Mouse (Mus musculus): ENCODE measurements around the gene Spag16.

Spag16 gene

DNA sequence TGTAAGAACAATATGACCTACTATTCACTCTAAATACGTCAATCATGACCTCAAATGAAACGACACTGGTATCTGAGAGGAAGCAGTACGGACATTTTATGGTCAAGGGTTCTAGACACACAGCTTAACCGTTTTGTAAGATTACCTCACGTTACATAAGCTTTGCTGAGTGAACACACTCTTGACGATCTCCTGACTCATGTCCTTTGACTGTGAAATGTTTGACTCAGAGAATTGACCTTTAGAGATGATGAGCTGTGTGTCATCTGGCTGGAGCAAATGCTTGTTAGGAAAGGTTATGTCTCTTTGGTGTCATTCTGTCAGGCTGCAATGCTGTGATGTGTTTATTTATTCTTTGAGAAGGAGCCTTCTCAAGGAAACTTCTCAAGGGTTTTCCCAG is 252.0 kb downstream of the Spag16 start:
- in situ Hi-C loops (cut with MboI; ENCODE audit: unreplicated experiment in 2 of 2), result no loop called here

DNA sequence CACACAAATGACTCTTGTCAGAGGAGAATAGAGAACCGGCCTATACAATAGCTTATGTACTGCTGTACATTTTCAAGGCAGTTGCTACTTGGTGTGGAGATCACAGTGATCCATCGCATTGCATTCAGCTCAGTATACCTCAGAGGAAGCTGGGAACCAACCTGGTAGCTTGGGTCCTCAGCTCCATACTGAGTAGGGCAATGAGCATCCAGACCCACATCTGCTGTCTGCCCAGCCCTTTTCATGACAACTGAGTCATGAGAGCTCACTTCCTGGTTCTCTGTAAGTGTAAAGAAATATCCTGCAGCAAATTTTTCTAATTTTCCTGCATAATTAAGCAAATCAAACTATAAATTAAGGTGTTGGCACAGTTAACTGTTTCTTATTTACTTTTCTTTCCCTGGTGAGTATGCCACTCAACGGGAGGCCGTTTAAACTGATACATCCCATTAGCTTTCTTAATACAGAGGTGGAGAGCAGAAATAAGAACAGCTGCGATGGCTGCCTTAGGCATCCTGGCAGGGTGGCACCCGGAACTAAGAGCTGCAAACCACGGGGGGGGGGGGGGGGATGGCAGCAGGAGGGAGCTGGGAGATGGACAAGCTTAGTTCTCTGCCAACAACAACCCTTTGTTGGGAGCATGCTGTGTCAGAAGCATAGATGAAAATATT is 255.6 kb downstream of the Spag16 start:
- in situ Hi-C loops (cut with MboI; ENCODE audit: unreplicated experiment in 2 of 2), result no loop called here

DNA sequence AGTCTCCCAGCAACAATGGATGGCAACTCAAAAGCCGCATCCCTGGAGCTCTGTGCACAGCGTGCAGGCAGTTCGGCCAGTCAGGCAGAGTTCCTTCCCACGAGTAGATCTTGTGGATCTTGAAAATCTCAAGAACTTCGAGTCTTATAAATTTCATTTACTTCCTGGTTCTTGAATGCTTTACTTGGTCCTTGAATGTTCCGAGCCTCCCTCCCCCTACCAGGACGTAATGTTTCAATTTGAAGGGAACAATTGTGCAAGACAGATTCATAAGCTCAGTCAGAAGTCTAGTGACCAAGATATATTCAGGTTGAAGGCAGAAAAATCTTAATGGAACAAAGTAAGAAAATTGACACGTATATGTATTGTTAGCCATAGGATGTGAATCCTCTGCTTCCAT is 277.9 kb downstream of the Spag16 start:
- in situ Hi-C loops (cut with MboI; ENCODE audit: unreplicated experiment in 2 of 2), result loop anchor here in 1 of 2 experiments (25.0 kb wide), 1 partner anchor 2008 kb away; no protein-coding TSS in a partner anchor

DNA sequence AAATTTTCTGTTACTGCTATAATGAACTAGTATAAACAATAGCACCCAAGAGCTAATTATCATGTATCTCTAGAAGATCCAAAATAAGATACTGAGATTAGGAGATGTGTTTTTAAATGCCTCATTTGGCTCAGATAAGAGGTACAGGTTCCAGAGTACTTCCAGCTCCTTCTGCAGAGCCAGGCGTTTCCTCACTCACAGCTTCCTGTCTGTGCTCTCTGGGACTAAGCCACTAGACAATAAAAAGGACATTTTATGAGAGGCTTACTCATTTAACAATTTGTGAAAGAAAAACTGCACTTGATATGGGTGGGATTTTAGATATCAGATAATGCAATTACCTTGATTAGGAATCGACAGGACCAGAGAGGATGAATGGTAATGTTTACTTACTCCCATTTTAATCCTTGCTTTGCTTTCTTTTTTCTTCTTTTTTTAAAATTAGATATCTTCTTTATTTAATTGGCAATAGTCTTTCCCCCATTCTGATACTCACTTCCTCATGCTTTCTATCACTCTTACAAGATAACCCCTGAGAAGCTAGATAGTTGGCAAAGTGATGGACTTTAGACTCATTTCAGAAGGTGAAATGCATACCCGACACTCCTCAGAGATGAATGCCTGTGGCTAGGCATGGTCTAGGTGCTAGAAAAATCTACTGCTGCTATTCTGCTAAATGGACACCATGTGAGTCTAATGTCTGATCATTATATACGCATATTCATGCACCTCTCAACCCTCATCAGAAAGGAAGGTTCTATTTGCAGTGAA is 289.6 kb downstream of the Spag16 start:
- in situ Hi-C loops (cut with MboI; ENCODE audit: unreplicated experiment in 2 of 2), result loop anchor here in 1 of 2 experiments (25.0 kb wide), 1 partner anchor 1996 kb away; no protein-coding TSS in a partner anchor

DNA sequence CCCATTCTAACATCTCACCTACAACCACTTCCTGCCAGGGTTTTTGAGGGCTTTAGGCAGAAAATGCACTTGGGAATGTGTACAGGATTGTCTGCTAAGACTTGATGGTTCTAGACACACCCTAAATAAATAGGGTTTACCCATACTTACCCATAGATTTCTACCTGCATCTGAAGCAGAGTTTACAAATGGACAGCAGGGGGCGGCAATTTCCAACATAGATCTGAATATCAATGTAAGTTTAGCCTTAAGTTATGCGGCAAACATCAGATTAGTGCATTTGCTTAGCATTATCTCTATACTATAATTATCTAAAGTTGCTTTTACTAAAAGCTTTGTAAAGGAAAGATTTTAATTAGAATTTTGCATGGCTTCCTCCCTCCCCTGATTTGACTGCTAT is 301.3 kb downstream of the Spag16 start:
- in situ Hi-C loops (cut with MboI; ENCODE audit: unreplicated experiment in 2 of 2), result no loop called here

DNA sequence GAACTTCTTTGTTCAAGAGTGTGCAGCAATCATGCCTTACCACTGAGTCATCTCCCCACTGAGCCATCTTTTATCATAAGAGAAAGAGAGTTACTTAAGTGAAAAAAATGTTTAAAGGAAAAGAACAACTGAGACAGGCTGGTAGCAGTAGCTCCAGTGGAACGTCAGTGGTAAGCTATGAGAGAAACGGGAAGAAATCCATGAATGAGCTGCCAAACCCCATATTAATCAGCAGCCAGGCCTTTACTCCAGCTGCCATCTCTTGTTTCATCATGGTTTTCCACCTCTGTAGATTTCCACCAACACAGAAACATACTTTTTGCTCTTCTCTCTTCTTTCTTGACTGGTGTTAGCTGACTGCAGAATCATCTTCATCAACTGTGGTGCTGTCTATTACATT is 308.8 kb downstream of the Spag16 start:
- in situ Hi-C loops (cut with MboI; ENCODE audit: unreplicated experiment in 2 of 2), result no loop called here

DNA sequence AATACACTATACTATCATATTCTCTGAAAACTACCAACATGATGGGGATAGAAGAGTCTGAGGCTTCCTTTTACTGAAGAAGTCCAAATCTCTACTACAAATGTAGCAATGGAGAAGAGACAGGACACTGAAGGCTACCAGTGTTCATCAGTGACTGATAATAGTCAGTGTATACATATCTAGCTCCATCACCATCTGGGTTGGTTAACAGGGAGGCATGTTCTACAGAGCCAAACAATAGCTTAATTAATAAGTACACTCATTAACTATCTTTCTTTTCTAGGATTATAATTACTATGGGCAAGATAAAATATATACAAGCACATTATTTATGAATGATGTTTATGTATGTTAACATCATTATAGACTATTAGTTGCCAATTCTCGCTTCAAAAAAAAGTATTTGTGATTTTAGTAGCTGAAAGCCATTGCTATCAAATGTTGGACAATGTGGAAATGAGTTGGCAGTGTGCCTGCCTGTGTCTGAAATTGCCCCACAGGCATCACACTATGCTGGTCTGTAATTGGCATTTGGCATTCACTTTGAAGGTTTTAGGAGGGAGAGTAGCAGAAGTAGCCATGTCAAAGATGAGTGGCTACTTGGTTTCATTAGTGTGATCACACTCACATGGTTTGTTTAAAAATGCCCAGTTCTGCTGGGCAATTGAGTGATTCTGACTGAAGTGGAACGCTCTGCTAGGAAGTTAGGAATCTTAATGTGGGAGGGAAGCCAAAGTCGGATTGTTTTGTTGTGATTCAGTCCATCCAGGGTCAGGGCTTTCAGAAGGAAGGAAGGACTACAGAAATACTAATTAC is 338.8 kb downstream of the Spag16 start:
- in situ Hi-C loops (cut with MboI; ENCODE audit: unreplicated experiment in 2 of 2), result no loop called here

DNA sequence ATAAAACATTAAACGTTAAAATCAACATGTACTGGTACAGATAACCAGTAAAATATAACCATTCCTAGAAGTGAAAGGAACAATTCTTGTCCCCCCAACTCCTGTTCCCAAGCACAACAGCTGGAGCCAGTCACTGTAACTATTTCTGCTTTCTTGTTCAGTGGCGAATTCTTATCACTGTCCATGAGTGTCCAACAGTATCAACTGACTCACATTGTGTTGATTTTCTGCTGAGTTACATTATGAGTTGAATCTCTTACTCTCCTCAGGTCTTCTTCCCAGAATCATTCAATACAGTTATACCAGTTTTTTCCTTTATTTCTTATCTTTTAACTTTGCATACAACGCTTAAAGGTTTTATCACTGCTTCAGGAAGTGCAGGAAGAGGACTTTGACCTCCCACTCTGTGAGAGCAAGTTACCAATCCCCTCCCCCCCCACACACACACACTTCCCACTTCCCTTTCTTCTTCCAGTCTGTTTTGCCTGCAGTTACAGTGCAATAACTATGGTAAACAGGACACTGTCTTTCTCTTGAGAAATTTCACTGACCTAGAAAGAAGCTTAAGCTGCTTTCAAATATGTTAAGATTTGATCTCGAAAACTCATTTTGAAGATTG is 353.5 kb downstream of the Spag16 start:
- in situ Hi-C loops (cut with MboI; ENCODE audit: unreplicated experiment in 2 of 2), result no loop called here

DNA sequence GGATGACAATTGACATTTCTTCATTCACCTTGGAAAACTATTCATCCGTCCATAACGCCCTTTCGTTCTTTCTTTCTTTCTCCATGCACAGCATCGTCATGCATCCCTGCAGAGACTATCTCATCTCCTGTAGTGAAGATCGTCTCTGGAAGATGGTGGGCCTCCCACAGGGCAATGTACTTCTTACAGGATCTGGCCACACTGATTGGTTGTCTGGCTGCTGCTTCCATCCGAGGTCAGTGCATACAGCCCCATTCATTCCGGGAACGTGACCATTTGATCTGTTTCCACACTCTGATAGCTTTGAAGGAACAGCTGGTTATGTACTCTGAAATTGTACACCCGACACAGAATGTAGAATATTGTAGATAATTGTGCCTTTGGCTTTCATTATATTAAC is 438.0 kb downstream of the Spag16 start:
- in situ Hi-C loops (cut with MboI; ENCODE audit: unreplicated experiment in 2 of 2), result loop anchor here (5.0 kb wide), 2 partner anchors 1242 to 1857 kb away; no protein-coding TSS in a partner anchor

DNA sequence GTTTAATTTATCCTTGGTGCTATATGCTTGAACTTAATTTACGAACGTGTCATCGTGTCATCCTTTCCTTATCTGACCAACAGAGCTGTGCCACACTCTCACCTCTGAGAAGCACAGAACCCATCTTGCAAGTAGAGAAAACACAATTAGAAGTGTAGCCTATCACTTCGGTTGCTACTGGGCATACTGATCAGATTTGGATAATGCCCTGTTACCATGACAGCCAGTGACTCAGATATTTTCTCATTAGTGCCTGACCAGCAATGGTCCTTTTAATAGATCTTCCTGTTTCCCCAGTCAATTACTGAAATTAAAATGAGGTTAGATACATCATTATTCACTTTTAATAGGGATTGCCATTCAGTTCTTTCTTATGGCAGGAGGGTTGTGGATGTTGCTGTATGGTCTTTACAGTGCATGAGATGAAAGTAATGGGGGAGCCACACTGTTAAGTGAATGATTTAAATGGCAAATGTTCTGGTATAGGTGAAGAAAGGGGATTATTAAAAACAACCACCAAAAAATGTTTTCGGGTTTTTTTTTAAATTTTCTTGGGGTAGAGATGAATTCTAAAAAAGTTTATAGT is 439.2 kb downstream of the Spag16 start:
- in situ Hi-C loops (cut with MboI; ENCODE audit: unreplicated experiment in 2 of 2), result loop anchor here (5.0 kb wide), 2 partner anchors 1241 to 1856 kb away; no protein-coding TSS in a partner anchor

DNA sequence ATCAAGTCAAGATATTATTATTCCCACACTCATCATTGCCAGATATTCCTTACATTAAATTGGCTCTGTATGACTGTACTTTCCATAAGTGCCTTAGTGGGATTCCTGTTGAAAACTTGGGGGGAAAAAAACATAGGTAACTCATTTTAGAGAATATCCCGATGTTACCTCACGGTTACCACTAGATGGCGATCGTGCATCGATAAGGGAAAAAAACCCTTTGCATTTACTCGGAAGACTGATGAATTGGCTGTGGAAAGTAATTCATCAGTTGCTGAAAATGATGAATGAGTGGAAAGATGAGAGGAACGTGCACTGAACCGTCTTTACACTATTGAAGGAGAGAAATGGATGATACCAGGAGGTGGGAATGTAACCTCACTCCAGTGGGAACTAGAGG is 443.4 kb downstream of the Spag16 start:
- in situ Hi-C loops (cut with MboI; ENCODE audit: unreplicated experiment in 2 of 2), result loop anchor here in 1 of 2 experiments (10.0 kb wide), 1 partner anchor 1235 kb away; no protein-coding TSS in a partner anchor

DNA sequence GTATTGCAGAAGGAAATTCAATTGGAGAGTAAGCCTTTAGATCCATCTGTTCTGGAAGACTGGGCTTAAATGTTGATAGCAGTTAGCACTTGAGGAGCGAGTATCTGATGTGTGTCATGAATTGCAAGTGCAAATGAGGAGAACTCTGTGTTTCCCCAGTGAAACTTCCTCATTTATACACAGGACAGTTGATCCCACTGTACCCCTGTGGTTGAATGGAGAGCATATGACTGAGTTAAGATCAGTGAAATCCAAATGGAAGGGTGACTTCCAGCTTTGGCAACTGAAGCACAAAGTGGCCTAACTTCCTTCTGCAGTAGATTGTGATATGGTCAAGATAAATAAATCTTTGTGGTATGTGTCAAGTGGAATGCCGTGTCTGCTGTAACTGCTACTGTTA is 446.0 kb downstream of the Spag16 start:
- in situ Hi-C loops (cut with MboI; ENCODE audit: unreplicated experiment in 2 of 2), result loop anchor here in 1 of 2 experiments (10.0 kb wide), 1 partner anchor 1232 kb away; no protein-coding TSS in a partner anchor

DNA sequence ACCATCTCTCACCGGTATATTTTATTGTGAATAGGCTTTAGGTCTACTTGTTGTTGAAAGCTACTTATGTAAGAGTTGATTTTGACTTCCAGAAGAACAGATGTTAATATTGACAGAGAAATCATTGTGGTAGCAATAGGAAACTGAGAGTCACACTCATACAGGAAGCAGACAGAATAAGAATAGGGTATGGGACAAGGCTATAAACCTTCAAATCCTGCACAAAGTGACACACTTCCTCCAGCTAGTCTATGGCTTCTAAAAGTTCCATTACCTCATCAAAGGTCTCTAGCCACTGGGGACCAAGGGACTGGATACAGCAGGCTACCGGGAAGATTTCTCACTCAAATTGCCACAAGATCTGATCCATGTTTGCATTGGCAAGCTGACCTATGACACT is 452.5 kb downstream of the Spag16 start:
- in situ Hi-C loops (cut with MboI; ENCODE audit: unreplicated experiment in 2 of 2), result loop anchor here in 1 of 2 experiments (10.0 kb wide), 1 partner anchor 1226 kb away; no protein-coding TSS in a partner anchor

DNA sequence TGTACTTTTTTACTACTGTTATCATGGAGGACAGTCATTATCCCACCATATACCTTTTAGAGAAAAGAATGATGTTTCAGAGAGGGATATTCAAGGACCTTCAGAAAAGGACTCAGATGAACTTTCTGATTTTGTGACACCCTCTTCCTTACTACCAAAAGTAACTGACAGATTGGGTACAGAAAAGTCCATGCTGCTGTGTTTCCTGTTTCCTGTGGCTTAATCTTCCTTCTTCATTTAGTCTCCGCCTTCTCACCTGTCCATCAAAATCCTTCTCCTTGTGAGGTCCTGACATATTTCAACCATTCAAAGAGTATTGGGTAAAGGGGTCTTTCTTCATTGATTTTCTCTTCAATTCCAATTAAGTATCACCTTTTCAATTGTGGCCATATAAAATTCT is 456.6 kb downstream of the Spag16 start:
- in situ Hi-C loops (cut with MboI; ENCODE audit: unreplicated experiment in 2 of 2), result no loop called here

DNA sequence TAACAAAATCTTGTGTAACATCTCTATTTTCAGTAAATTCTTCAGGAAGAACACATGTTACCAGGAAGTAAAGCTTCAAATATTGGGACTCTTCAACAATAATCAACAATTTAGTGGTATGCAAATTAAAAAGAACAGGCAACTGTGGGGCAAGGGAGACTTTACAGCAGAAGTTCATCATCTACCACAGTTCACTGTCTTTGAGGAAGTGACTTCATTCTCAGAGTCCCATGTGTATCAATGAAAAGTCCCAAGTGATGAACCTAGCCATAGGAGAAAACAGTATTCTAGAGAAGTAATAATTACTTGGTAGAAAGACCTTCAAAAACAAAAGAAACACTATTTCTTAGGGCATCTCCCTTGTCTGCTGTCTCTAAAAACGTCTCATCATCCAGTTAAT is 457.4 kb downstream of the Spag16 start:
- in situ Hi-C loops (cut with MboI; ENCODE audit: unreplicated experiment in 2 of 2), result no loop called here

DNA sequence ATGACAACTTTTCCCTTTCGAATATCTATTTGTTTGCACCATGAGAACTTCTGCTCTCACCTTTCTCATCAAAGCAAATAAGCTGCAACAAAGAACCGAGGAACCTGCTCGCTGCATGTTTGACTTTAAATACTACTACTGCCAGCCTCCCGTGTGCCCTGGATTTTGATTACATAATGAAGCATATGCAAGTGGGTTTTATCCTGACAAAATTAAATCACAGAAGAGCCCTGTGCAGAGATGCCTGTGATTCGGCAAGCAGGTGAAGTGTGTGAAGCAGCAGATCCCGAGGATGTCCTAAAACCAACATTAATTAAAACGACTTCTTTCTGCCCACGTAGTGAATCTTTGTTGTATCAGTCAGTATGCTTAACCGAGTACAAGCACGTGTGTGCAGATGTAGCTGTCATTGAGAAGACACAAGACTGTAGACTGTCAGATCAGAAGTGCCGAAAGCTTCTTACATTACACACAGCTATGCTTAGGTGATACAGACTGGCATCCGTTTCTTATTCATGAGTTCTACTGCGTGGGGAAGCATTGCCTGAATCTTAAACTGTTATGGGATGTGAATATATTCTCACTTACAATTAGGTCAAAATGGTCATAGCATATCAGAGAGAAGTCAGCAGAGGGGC is 489.5 kb downstream of the Spag16 start:
- in situ Hi-C loops (cut with MboI; ENCODE audit: unreplicated experiment in 2 of 2), result no loop called here

DNA sequence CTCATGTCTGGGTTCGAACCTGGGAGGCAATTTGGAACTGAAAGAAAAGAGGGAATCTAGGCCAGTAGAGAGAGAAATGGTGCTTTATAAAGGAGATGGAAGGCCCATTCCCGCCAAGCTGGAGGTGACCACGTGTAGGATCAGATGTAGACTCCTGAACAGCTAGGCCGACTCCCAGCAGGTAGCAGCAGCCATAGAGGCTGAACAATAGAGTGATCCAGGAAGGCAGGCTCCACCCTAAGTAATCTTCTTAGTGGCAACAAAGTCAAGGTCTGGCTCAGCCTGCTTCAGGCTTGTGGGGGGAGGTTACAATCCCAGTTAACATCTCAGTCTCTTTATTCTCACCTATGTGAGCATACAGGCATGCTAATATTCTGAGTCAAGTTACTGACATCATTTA is 494.2 kb downstream of the Spag16 start:
- in situ Hi-C loops (cut with MboI; ENCODE audit: unreplicated experiment in 2 of 2), result no loop called here

DNA sequence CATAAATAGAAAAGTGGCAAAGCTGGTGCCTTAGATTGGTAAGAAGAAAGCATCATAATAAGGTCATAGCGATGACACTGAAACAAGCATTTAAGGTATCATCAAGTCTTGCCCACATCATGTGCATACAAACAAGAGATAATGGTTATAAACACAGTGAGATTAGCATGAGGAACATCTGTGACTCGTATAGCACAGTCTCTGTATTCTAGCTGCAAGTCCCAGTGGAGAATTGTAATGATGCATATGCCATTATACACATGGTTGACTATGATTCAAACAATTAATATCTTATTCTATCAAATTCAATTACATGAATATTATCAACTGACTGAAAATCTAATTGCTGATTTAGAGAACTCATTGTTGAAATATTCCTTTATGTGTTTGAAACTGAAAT is 519.4 kb downstream of the Spag16 start:
- in situ Hi-C loops (cut with MboI; ENCODE audit: unreplicated experiment in 2 of 2), result no loop called here

DNA sequence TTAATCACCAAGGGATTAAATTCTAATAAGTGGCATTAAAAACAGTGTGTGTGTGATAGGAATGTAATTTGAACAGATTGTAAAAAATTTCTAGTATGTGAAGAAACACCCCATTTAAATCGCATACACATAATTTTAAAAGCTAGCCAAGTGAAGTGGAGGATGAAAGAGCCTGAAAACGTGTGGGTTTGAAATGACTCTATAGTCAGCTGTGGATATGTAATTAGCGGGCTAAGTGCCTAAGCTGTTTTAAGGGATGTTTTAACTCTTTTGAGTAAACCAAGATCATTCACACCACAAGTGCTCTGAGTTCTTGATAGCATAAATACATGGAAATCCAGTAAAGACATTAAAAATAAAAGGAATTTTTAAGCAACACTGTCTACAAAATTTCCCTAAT is 524.6 kb downstream of the Spag16 start:
- in situ Hi-C loops (cut with MboI; ENCODE audit: unreplicated experiment in 2 of 2), result no loop called here

DNA sequence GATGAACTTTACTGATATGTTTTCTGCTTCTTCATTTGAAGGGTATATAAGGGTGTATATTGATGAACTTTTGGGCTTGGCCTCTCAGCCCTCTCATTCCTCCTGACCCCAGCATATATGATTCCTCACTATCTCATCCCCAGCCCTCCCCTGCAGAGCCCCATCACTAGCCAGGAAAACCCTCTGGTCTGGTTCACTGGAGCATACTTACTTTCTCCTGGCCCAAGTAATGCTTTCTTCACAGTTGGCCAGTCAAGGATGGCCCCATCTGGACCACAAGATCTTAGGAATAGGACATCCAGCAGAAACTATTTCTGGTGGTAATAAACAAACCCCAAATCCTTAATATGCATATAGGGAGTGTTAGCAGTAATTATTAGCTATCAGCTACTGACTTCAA is 527.2 kb downstream of the Spag16 start:
- in situ Hi-C loops (cut with MboI; ENCODE audit: unreplicated experiment in 2 of 2), result no loop called here
